Mouse (Mus musculus): ENCODE data around the gene Dclk2.

GRCm38 (mm10) chr3:86810908-86811307 is 109.7 kb downstream of the Dclk2 start:
- TF ChIP-seq CTCF (IDR thresholded peaks at IDR 0.05; ENCODE audit: control insufficient read depth, insufficient read depth, insufficient read length), result no peak
- TF ChIP-seq MAX (IDR thresholded peaks at IDR 0.05), result no peak
- no peak for TF ChIP-seq USF1 (IDR thresholded peaks at IDR 0.05; ENCODE audit: low read depth)
- no peak for TF ChIP-seq MYOG (IDR thresholded peaks at IDR 0.05; ENCODE audit: control insufficient read depth, extremely low read depth, insufficient read length)
- TF ChIP-seq FOSL1 (IDR thresholded peaks at IDR 0.05; ENCODE audit: insufficient read depth, low read length, poor library complexity, severe bottlenecking), result no peak

Measured in C2C12 (cell line).